Mouse (Mus musculus) kidney, adult 2 months (tissue): ENCODE measurements around the gene 4931422A03Rik. TPM values are rescaled to one million over a fixed set of nuclear protein-coding genes. Genes with fewer than 3 reads are reported as not detected.

Experiments
- DNase-seq: peaks from one replicate; pipeline ENCODE4 v3.0.0; 2021
- H3K27ac ChIP-seq: fragments of 200-500 bp; 2 replicates; pipeline ENCODE4 v1.5.1; 2012; ENCODE audit warnings: low read depth, low read length, control low read depth, inconsistent platforms; ENCODE audit not compliant: insufficient read depth
- H3K27me3 ChIP-seq: fragments of 200-500 bp; replicated peaks from 2 replicates; pipeline ENCODE4 v1.6.1; 2012; ENCODE audit warnings: mild to moderate bottlenecking, moderate library complexity, low read length, inconsistent platforms; ENCODE audit not compliant: control insufficient read depth, insufficient read depth
- H3K36me3 ChIP-seq: fragments of 200-500 bp; 2 replicates; pipeline ENCODE4 v1.6.1; 2012; ENCODE audit warnings: mild to moderate bottlenecking, moderate library complexity, low read length, inconsistent platforms; ENCODE audit not compliant: control insufficient read depth, insufficient read depth
- H3K4me1 ChIP-seq: fragments of 200-500 bp; 2 replicates; pipeline ENCODE4 v1.6.1; 2011; ENCODE audit warnings: low read length; ENCODE audit not compliant: control insufficient read depth, insufficient read depth
- H3K4me3 ChIP-seq: fragments of 200-500 bp; 2 replicates; pipeline ENCODE4 v1.5.1; 2011; ENCODE audit warnings: mild to moderate bottlenecking, low read depth, low read length, control low read depth; ENCODE audit not compliant: insufficient read depth
- CTCF ChIP-seq: fragments of 200-500 bp; conservative IDR thresholded peaks from 2 replicates; pipeline ENCODE4 v1.5.1; 2011; ENCODE audit warnings: low read depth, mild to moderate bottlenecking, control low read depth, low read length, moderate library complexity, mixed read lengths; ENCODE audit not compliant: insufficient read depth, insufficient read length
- POLR2A ChIP-seq: fragments of 200-500 bp; IDR thresholded peaks from one replicate; pipeline ENCODE4 v1.6.1; 2011; ENCODE audit warnings: low read depth, low read length, control low read depth
- WGBS: fragments of 180-500 bp; shearing (Covaris S2); methylation state at CpG from one replicate; pipeline ENCODE4 v1.1.7; 2018; 5-methylcytosine and 5-hydroxymethylcytosine counted together
- polyA plus RNA-seq: library from polyadenylated mRNA; depleted of rRNA; stranded (reverse); fragments of >200 nt; gene quantifications from 2 replicates; pipeline ENCODE4 v1.2.3, GENCODE M21; 2012

The 4931422A03Rik gene
- polyA plus RNA-seq, 1 experiment: not detected

DNA sequence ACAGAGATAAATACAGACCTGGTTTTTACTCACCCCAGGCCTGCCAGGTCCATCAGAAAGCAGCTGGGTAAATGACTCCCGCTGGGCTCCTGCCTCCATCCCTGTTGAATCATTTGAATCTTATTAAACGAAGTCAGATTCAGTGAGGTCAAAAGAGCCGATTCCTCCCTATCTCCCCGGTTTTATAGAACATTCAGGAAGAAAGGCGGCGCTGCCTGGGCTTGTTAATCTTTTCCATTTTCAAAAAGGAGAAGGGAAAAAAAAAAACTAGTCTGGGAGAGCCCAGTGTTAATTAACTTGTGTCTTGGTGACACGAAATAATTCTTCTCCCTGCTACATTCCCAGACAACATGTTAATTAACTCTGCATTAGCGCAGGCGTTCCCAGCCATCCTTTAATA is 50.4 kb downstream of the 4931422A03Rik start:
- DNase-seq: no peak
- TF ChIP-seq CTCF: no peak
- TF ChIP-seq POLR2A: no peak
- H3K36me3 ChIP-seq: no peaks in the 10 kb centered on the region
- no peaks in the 10 kb centered on the region for H3K4me1 ChIP-seq
- WGBS: 62% methylated on average over 9 of the region's 9 CpGs
- no peaks in the 10 kb centered on the region for H3K27me3 ChIP-seq
- H3K27ac ChIP-seq: no peak overlapping the region
- H3K4me3 ChIP-seq: no peak overlapping the region

DNA sequence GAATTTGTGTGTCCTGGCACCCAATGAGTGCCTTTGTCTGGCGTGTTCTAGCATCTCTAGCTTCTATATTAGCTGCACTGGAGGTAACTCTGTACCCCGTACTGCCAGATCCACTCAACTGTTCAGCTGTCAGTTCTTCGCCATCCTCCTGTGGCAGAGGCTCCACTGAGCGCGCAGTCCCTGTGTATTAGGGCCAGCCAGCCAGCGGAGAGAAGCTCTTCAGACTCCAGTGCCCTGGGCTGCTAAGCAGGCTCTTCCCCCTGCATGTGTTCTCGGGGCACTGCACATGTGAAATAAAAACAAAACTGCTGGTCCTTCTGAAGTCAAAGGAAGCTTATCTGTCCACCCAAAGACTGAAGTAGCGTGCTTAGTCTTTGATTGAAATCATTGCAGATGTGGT is 50.9 kb downstream of the 4931422A03Rik start:
- no peaks in the 10 kb centered on the region for H3K4me1 ChIP-seq
- TF ChIP-seq CTCF: no peak
- TF ChIP-seq POLR2A: no peak
- WGBS: 78% methylated on average over 8 of the region's 8 CpGs
- no peak overlapping the region for H3K4me3 ChIP-seq
- no peaks in the 10 kb centered on the region for H3K36me3 ChIP-seq
- H3K27me3 ChIP-seq: no peaks in the 10 kb centered on the region
- DNase-seq: no peak
- no peak overlapping the region for H3K27ac ChIP-seq

DNA sequence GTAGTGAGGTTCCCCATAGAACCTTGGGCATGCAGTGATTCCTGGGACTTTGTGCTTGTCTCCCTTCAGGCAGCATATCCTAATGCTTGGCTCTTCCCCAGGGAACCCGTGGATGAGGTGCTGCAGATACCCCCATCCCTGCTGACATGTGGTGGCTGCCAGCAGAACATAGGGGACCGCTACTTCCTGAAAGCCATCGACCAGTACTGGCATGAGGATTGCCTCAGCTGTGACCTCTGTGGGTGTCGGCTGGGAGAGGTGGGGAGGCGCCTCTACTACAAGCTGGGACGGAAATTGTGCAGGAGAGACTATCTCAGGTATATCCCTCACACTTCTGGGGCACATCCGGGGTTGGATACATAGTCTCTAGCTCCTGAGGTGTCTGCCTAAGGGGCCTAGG is 52.3 kb downstream of the 4931422A03Rik start:
- Histone ChIP-seq H3K4me1 (no peaks in the 10 kb centered on the region), H3K27me3 (no peaks in the 10 kb centered on the region; the same call in 1 of the 2 replicates), H3K27ac (no peak overlapping the region), H3K4me3 (no peak overlapping the region), H3K36me3 (no peaks in the 10 kb centered on the region)
- 74% methylated on average over 7 of the region's 7 CpGs for WGBS
- TF ChIP-seq POLR2A: no peak
- TF ChIP-seq CTCF: no peak
- no peak for DNase-seq

DNA sequence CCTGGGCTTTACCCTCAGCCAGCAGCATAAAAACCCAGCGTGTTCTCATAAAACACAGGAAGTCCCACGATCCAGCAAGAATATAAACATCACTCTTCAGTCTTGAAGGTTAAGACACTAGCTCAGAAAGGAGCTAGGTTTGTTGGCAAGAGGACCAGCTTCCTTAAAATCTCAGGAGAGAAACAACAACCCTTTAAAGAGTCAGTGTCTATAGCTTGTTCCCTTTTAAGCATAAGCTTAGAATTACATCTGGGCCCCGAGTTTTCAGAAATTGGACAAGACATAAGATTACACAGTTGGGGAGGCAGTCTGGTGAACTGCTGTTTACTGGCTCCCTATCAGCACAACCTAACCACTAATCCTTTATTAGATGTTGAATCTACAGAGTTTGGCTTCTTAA is 56.3 kb downstream of the 4931422A03Rik start:
- Histone ChIP-seq H3K4me1 (no peaks in the 10 kb centered on the region), H3K36me3 (no peaks in the 10 kb centered on the region), H3K27ac (no peak overlapping the region), H3K4me3 (no peak overlapping the region), H3K27me3 (peaks cover 3% of the 10 kb centered on the region)
- 48% methylated on average over 3 of the region's 3 CpGs for WGBS
- DNase-seq: no peak
- TF ChIP-seq POLR2A (no peak), CTCF (no peak)

DNA sequence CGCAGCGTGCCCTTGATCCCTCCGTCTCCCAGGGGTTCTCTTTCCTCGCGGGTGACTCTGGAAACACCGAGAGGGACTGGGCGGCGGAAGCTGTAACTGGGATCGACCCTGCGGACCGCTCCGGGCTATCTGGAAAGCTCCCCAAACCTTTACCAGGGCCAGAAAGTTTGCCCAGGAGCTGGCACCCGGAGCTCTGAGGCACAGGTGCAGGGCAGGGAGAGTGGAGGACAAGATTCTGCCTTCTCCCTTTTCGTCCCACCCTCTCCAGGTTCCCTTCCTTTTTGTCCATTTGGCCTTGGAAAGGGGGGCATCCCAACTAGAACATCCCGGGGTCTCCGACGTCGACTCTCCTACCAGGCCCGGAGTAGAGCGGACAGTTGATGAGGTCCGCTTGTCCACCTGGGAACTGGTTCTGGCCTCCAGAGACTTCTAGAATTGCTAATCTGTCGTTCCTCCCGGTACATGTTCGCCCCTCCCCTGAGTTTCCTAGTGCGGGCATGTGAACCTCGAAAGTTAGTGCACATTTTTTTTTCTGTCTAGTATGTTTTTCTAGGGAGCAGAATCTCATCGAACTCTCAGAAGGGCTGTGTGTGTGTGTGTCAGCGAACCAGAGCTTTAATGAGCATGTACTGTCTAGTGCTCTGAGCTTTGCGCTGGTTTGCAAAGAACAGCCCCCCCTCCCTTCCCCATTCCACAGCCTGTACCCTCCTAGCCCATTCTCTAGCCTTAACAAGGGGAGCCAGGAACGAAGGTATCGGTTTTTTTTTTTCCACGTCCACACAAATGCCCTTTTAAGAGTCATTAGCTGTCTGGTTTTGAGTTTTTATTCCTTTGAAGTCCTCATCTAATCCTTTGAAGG is 57.1 kb downstream of the 4931422A03Rik start:
- peak overlapping the region; percentile 92 for H3K27ac ChIP-seq
- H3K27me3 ChIP-seq: peaks cover 3% of the 10 kb centered on the region
- H3K4me1 ChIP-seq: no peaks in the 10 kb centered on the region
- no peaks in the 10 kb centered on the region for H3K36me3 ChIP-seq
- 12% methylated on average over 32 of the region's 32 CpGs for WGBS
- peak overlapping the region; percentile 79 for H3K4me3 ChIP-seq
- TF ChIP-seq CTCF (no peak), POLR2A (no peak)
- DNase-seq: peak; percentile 15

DNA sequence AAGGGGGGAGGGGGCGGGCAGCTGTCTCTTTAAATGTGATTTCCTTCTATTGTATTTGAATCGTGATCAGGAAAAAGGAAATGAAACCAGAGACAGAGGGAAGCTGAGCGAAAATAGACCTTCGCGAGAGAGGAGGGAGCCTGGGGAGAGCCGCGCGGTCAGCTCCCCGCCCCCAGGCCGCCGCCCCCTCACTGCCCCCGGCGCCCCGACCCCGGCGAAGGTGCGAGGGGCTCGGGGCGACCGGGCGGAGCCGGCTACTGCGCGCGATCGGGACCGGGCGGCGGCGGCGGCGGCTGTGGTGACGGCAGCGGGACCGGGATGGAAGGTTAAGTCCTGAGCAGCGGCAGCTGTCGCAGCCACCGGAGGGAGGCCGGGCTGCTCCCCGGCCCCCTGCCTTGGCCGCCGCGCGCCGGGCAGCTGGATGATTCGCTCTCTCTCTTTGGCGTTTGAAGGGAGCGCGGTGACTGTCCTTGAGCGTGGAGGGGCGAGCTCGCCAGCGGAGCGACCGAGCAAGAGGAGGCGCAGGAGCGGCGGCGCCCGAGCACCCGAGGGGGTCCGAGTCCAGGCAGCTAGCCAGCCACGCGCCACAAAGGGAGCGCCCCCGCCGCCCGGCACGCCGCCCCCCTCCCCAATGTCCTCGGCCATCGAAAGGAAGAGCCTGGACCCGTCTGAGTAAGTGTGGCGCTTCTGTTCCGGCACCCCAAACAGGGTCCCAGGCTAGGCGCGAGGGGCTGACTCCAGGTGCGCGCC is 57.9 kb downstream of the 4931422A03Rik start:
- Histone ChIP-seq H3K4me1 (no peaks in the 10 kb centered on the region), H3K36me3 (no peaks in the 10 kb centered on the region), H3K4me3 (peak overlapping the region; percentile 79), H3K27ac (peak overlapping the region; percentile 92), H3K27me3 (peaks cover 3% of the 10 kb centered on the region)
- under 1% methylated on average over 79 of the region's 79 CpGs for WGBS
- no peak for TF ChIP-seq CTCF
- no peak for TF ChIP-seq POLR2A
- DNase-seq: peak; percentile 71
